Mouse (Mus musculus) MEL (cell line): ENCODE results near the gene Abhd12b. TPM values are rescaled to one million over a fixed set of nuclear protein-coding genes. Genes with fewer than 3 reads are reported as not detected.
"Not testable (repeated sequence)": the region's sequence is repeated elsewhere in the genome, so short reads cannot be mapped to it uniquely, and the experiment has no call there.

Experiments used
- DNase-seq: peaks from one replicate; pipeline ENCODE4 v3.0.0; 2011; ENCODE audit warnings: low read depth, low spot score
- H3K27ac ChIP-seq: 2 replicates; pipeline ENCODE4 v1.5.1; 2012; ENCODE audit warnings: low read depth, mild to moderate bottlenecking, control low read depth, low read length, moderate library complexity; ENCODE audit not compliant: control insufficient read depth
- H3K27me3 ChIP-seq, 2 experiments: fragments of 150-350 bp in 1 of 2; sonication (generic) in 1 of 2; 2 replicates each; pipeline ENCODE4 v1.6.1; 2012; ENCODE audit warnings: low read length in 2 of 2, mild to moderate bottlenecking in 2 of 2, improper control_type of control experiment in 1 of 2, moderate library complexity in 1 of 2; ENCODE audit not compliant: insufficient read depth in 2 of 2, control insufficient read depth in 1 of 2
- H3K36me3 ChIP-seq, 2 experiments: 2 replicates each; pipeline ENCODE4 v1.6.1; 2012 to 2014; ENCODE audit warnings: low read length in 2 of 2, improper control_type of control experiment in 1 of 2, inconsistent platforms in 1 of 2, mild to moderate bottlenecking in 1 of 2; ENCODE audit not compliant: insufficient read depth in 2 of 2, control insufficient read depth in 1 of 2
- H3K4me1 ChIP-seq, 2 experiments: fragments of 150-350 bp in 1 of 2; sonication (generic) in 1 of 2; 2 replicates each; pipeline ENCODE4 v1.6.1; 2012; ENCODE audit warnings: low read length in 2 of 2, improper control_type of control experiment in 1 of 2, mild to moderate bottlenecking in 1 of 2; ENCODE audit not compliant: insufficient read depth in 2 of 2, control insufficient read depth in 1 of 2
- H3K4me3 ChIP-seq, 2 experiments: fragments of 150-350 bp in 1 of 2; sonication (generic) in 1 of 2; 2 replicates each; pipeline ENCODE4 v1.5.1; 2012; ENCODE audit warnings: low read depth in 2 of 2, low read length in 2 of 2, mild to moderate bottlenecking in 2 of 2, moderate library complexity in 2 of 2, control low read depth in 1 of 2, improper control_type of control experiment in 1 of 2; ENCODE audit not compliant: control insufficient read depth in 1 of 2, insufficient read depth in 1 of 2
- H3K79me2 ChIP-seq: 2 replicates; pipeline ENCODE4 v1.6.1; 2012; ENCODE audit warnings: mild to moderate bottlenecking, low read length, moderate library complexity; ENCODE audit not compliant: control insufficient read depth, poor library complexity, insufficient read depth
- H3K9ac ChIP-seq: 2 replicates; pipeline ENCODE4 v1.6.1; 2012; ENCODE audit warnings: low read depth, mild to moderate bottlenecking, control low read depth, low read length, moderate library complexity; ENCODE audit not compliant: control insufficient read depth, poor library complexity, severe bottlenecking
- H3K9me3 ChIP-seq: fragments of 150-350 bp; sonication (generic); replicated peaks from 2 replicates; pipeline ENCODE4 v1.6.1; 2012; ENCODE audit warnings: mild to moderate bottlenecking, low read length, improper control_type of control experiment, moderate library complexity; ENCODE audit not compliant: insufficient read depth
- BHLHE40 ChIP-seq: IDR thresholded peaks from 2 replicates; pipeline ENCODE4 v1.6.1; 2012; ENCODE audit warnings: low read depth, mild to moderate bottlenecking, inconsistent platforms, low read length, improper control_type of control experiment, borderline replicate concordance
- CHD1 ChIP-seq: IDR thresholded peaks from 2 replicates; pipeline ENCODE4 v1.6.1; 2012; ENCODE audit warnings: low read depth, mild to moderate bottlenecking, inconsistent platforms, low read length, improper control_type of control experiment
- CHD2 ChIP-seq: IDR thresholded peaks from 2 replicates; pipeline ENCODE4 v1.6.1; 2011; ENCODE audit warnings: low read length, improper control_type of control experiment
- CTCF ChIP-seq, 3 experiments: IDR thresholded peaks in 2 of 3; conservative IDR thresholded peaks in 1 of 3; 2 replicates each; pipeline ENCODE4 v1.5.1; 2011 to 2012; ENCODE audit warnings: low read length in 3 of 3, low read depth in 2 of 3, mild to moderate bottlenecking in 2 of 3, improper control_type of control experiment in 1 of 3, inconsistent platforms in 1 of 3, mixed read lengths in 1 of 3, moderate library complexity in 1 of 3; ENCODE audit not compliant: control insufficient read depth in 1 of 3, insufficient read depth in 1 of 3, poor library complexity in 1 of 3, severe bottlenecking in 1 of 3
- E2F4 ChIP-seq: IDR thresholded peaks from 2 replicates; pipeline ENCODE4 v1.6.1; 2011; ENCODE audit warnings: low read depth, low read length, improper control_type of control experiment, borderline replicate concordance
- ELF1 ChIP-seq: IDR thresholded peaks from 2 replicates; pipeline ENCODE4 v1.6.1; 2014; ENCODE audit warnings: low read depth, mild to moderate bottlenecking, inconsistent platforms, low read length, improper control_type of control experiment, moderate library complexity
- ETS1 ChIP-seq: IDR thresholded peaks from 2 replicates; pipeline ENCODE4 v1.6.1; 2012; ENCODE audit warnings: low read depth, mild to moderate bottlenecking, inconsistent platforms, low read length, improper control_type of control experiment, moderate library complexity
- GABPA ChIP-seq: IDR thresholded peaks from 2 replicates; pipeline ENCODE4 v1.6.1; 2012; ENCODE audit warnings: low read depth, mild to moderate bottlenecking, inconsistent platforms, low read length, improper control_type of control experiment, moderate library complexity
- GATA1 ChIP-seq: IDR thresholded peaks from 2 replicates; pipeline ENCODE4 v1.6.1; 2011; ENCODE audit warnings: low read depth, low read length, improper control_type of control experiment
- JUND ChIP-seq: IDR thresholded peaks from 2 replicates; pipeline ENCODE4 v1.6.1; 2011; ENCODE audit warnings: low read depth, mild to moderate bottlenecking, improper control_type of control experiment, low read length
- MAFK ChIP-seq: IDR thresholded peaks from 2 replicates; pipeline ENCODE4 v1.6.1; 2011; ENCODE audit warnings: low read depth, mild to moderate bottlenecking, low read length, improper control_type of control experiment, borderline replicate concordance
- MAX ChIP-seq: IDR thresholded peaks from 2 replicates; pipeline ENCODE4 v1.6.1; 2011; ENCODE audit warnings: low read length, improper control_type of control experiment
- MAZ ChIP-seq: IDR thresholded peaks from 2 replicates; pipeline ENCODE4 v1.6.1; 2012; ENCODE audit warnings: low read depth, mild to moderate bottlenecking, inconsistent platforms, low read length, improper control_type of control experiment
- MEF2A ChIP-seq: IDR thresholded peaks from 2 replicates; pipeline ENCODE4 v1.6.1; 2014; ENCODE audit warnings: low read depth, mild to moderate bottlenecking, inconsistent platforms, low read length, improper control_type of control experiment; ENCODE audit not compliant: poor library complexity, insufficient replicate concordance, severe bottlenecking; ENCODE audit errors: extremely low read depth
- MYB ChIP-seq: IDR thresholded peaks from 2 replicates; pipeline ENCODE4 v1.6.1; 2011; ENCODE audit warnings: mild to moderate bottlenecking, low read depth, low read length, improper control_type of control experiment
- MYC ChIP-seq: IDR thresholded peaks from 2 replicates; pipeline ENCODE4 v1.6.1; 2011; ENCODE audit warnings: low read depth, mild to moderate bottlenecking, low read length, improper control_type of control experiment, moderate library complexity
- NELFE ChIP-seq: IDR thresholded peaks from 2 replicates; pipeline ENCODE4 v1.6.1; 2011; ENCODE audit warnings: low read depth, low read length, improper control_type of control experiment
- NRF1 ChIP-seq: IDR thresholded peaks from 2 replicates; pipeline ENCODE4 v1.6.1; 2014; ENCODE audit warnings: low read depth, mild to moderate bottlenecking, inconsistent platforms, low read length, improper control_type of control experiment, moderate library complexity; ENCODE audit not compliant: poor library complexity, insufficient read depth, severe bottlenecking
- POLR2AphosphoS2 ChIP-seq: IDR thresholded peaks from 2 replicates; pipeline ENCODE4 v1.6.1; 2011; ENCODE audit warnings: low read length, improper control_type of control experiment
- POLR2AphosphoS5 ChIP-seq: IDR thresholded peaks from 2 replicates; pipeline ENCODE4 v1.6.1; 2012; ENCODE audit warnings: low read depth, borderline replicate concordance, mild to moderate bottlenecking, inconsistent platforms, low read length, moderate library complexity, mixed read lengths
- RAD21 ChIP-seq: IDR thresholded peaks from 2 replicates; pipeline ENCODE4 v1.6.1; 2011; ENCODE audit warnings: mild to moderate bottlenecking, low read depth, low read length, improper control_type of control experiment
- SMC3 ChIP-seq: IDR thresholded peaks from 2 replicates; pipeline ENCODE4 v1.6.1; 2011; ENCODE audit warnings: low read depth, low read length, improper control_type of control experiment
- TAL1 ChIP-seq: IDR thresholded peaks from 2 replicates; pipeline ENCODE4 v1.6.1; 2012; ENCODE audit warnings: mild to moderate bottlenecking, inconsistent platforms, low read length, moderate library complexity, mixed read lengths
- TBP ChIP-seq: IDR thresholded peaks from 2 replicates; pipeline ENCODE4 v1.8.0; 2011; ENCODE audit warnings: low read depth, low read length, improper control_type of control experiment
- USF1 ChIP-seq: IDR thresholded peaks from 2 replicates; pipeline ENCODE4 v1.6.1; 2014; ENCODE audit warnings: low read depth, mild to moderate bottlenecking, inconsistent platforms, low read length, improper control_type of control experiment, moderate library complexity
- USF2 ChIP-seq, 2 experiments: IDR thresholded peaks; 2 replicates each; pipeline ENCODE4 v1.6.1; 2011 to 2012; ENCODE audit warnings: improper control_type of control experiment in 2 of 2, low read length in 2 of 2, borderline replicate concordance in 1 of 2, inconsistent platforms in 1 of 2, low read depth in 1 of 2, mild to moderate bottlenecking in 1 of 2; ENCODE audit not compliant: insufficient read depth in 1 of 2
- ZC3H11A ChIP-seq: IDR thresholded peaks from 2 replicates; pipeline ENCODE4 v1.6.1; 2012; ENCODE audit warnings: low read depth, mild to moderate bottlenecking, inconsistent platforms, low read length, improper control_type of control experiment
- ZKSCAN1 ChIP-seq: IDR thresholded peaks from 2 replicates; pipeline ENCODE4 v1.6.1; 2012; ENCODE audit warnings: low read depth, mild to moderate bottlenecking, inconsistent platforms, low read length, improper control_type of control experiment, moderate library complexity
- ZMIZ1 ChIP-seq: IDR thresholded peaks from 2 replicates; pipeline ENCODE4 v1.6.1; 2012; ENCODE audit warnings: low read depth, mild to moderate bottlenecking, inconsistent platforms, low read length, improper control_type of control experiment, moderate library complexity
- ZNF384 ChIP-seq: IDR thresholded peaks from 2 replicates; pipeline ENCODE4 v1.6.1; 2012; ENCODE audit warnings: low read depth, mild to moderate bottlenecking, inconsistent platforms, low read length, improper control_type of control experiment
- polyA plus RNA-seq, 2 experiments: library from polyadenylated mRNA; stranded (reverse) in 1 of 2; unstranded in 1 of 2; fragments of >175 nt in 1 of 2; fragments of >200 nt in 1 of 2; gene quantifications; 2 replicates each; pipeline versions ENCODE4 v1.2.1 to v1.2.4; 2012; ENCODE audit warnings: low replicate concordance in 2 of 2, low read depth in 1 of 2; ENCODE audit not compliant: insufficient read length in 2 of 2, insufficient read depth in 1 of 2, missing spikeins in 1 of 2
- total RNA-seq: library from RNA; depleted of rRNA; stranded (reverse); fragments of 300-350 nt; gene quantifications from 2 replicates; pipeline ENCODE4 v1.2.3, GENCODE M21; 2012

The Abhd12b gene
- total and polyA plus RNA-seq, 3 experiments = not detected

DNA sequence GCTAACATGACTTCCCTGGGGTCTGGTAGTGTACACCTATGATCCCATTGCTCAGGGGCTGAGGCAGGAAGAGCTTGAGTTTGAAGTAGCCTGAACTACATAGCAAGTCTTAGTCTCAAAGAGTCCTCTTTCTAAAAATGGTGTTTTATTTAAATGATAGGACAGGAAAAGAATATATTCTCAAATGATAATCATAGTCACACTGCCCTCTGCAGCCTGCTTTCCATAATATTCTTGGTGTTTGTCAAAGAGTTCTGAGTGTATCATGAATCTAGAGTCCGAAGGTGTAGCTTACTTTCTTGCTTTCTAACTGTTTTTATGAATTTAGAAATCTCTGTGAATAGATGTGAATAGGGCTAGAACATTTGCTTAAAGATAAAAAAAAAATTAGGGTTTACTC is 16.0 kb downstream of the Abhd12b start:
- no peak for DNase-seq
- H3K4me1 ChIP-seq = no peaks in the 10 kb centered on the region
- no peak for TF ChIP-seq NRF1
- TF ChIP-seq CTCF (IDR thresholded peaks at IDR 0.05 in 2 of 3, conservative IDR thresholded peaks at IDR 0.05 in 1 of 3; ENCODE audit: control insufficient read depth in 1 of 3, insufficient read depth in 1 of 3, low read depth in 2 of 3, low read length in 3 of 3, poor library complexity in 1 of 3, severe bottlenecking in 1 of 3) = peak in 1 of 3 experiments; percentile 51; a peak in 2 of 6 replicates
- no peak for TF ChIP-seq BHLHE40
- no peak for TF ChIP-seq MYB
- no peak for TF ChIP-seq NELFE
- peak; percentile 64 for TF ChIP-seq RAD21
- no peak for TF ChIP-seq POLR2AphosphoS2
- no peak for TF ChIP-seq USF2 (IDR thresholded peaks at IDR 0.05; ENCODE audit: borderline replicate concordance in 1 of 2, insufficient read depth in 1 of 2, low read depth in 1 of 2, low read length in 2 of 2)
- no peak for TF ChIP-seq ELF1
- TF ChIP-seq ZMIZ1 = no peak
- TF ChIP-seq MEF2A = no peak
- TF ChIP-seq GABPA = no peak
- no peak for TF ChIP-seq MAX
- no peak for TF ChIP-seq MYC
- TF ChIP-seq CHD2 = no peak
- TF ChIP-seq CHD1 = no peak
- TF ChIP-seq ZKSCAN1 = no peak
- TF ChIP-seq GATA1 = no peak
- no peak for TF ChIP-seq TAL1
- TF ChIP-seq ZC3H11A = peak; percentile 59
- TF ChIP-seq E2F4 = no peak
- no peak for TF ChIP-seq MAFK
- TF ChIP-seq JUND = no peak
- TF ChIP-seq POLR2AphosphoS5 = no peak
- TF ChIP-seq USF1 = no peak
- no peak for TF ChIP-seq ETS1
- TF ChIP-seq TBP = no peak
- no peak for TF ChIP-seq ZNF384
- no peak for TF ChIP-seq MAZ
- peak; percentile 56 for TF ChIP-seq SMC3
- no peaks in the 10 kb centered on the region for H3K36me3 ChIP-seq
- no peak overlapping the region for H3K9ac ChIP-seq
- H3K4me3 ChIP-seq = no peak overlapping the region
- H3K79me2 ChIP-seq = no peaks in the 10 kb centered on the region
- no peaks in the 10 kb centered on the region for H3K9me3 ChIP-seq
- H3K27me3 ChIP-seq = no peaks in the 10 kb centered on the region; a peak in 1 of 4 replicates
- H3K27ac ChIP-seq = no peak overlapping the region

GRCm38 (mm10) chr12:70183507-70183906 is 29.6 kb downstream of the Abhd12b start:
- not testable (repeated sequence) for DNase-seq, H3K4me1 ChIP-seq, H3K4me3 ChIP-seq, H3K36me3 ChIP-seq, H3K79me2 ChIP-seq, H3K9me3 ChIP-seq, H3K27me3 ChIP-seq, H3K9ac ChIP-seq, H3K27ac ChIP-seq
